Mouse (Mus musculus) hindbrain, embryonic 10.5 days (tissue): ENCODE data around the gene Ccdc169. TPM values are rescaled to one million over a fixed set of nuclear protein-coding genes. Genes with fewer than 3 reads are reported as not detected.

Experiments
- DNase-seq: peaks from one replicate; pipeline ENCODE4 v3.0.0-alpha.2; 2017; ENCODE audit warnings: low spot score
- H3K27ac ChIP-seq: fragments of 300-500 bp; sonication (generic); 2 replicates; pipeline ENCODE4 v1.5.1; 2016; ENCODE audit warnings: mild to moderate bottlenecking, moderate library complexity
- H3K27me3 ChIP-seq: fragments of 300-500 bp; sonication (generic); 2 replicates; pipeline ENCODE4 v1.6.1; 2016; ENCODE audit warnings: mild to moderate bottlenecking; ENCODE audit not compliant: poor library complexity, insufficient read depth, severe bottlenecking
- H3K36me3 ChIP-seq: fragments of 300-500 bp; sonication (generic); 2 replicates; pipeline ENCODE4 v1.6.1; 2016; ENCODE audit warnings: mild to moderate bottlenecking, moderate library complexity
- H3K4me1 ChIP-seq: fragments of 300-500 bp; sonication (generic); replicated peaks from 2 replicates; pipeline ENCODE4 v1.6.1; 2016; ENCODE audit warnings: mild to moderate bottlenecking
- H3K4me3 ChIP-seq: fragments of 300-500 bp; sonication (generic); 2 replicates; pipeline ENCODE4 v1.5.1; 2016; ENCODE audit warnings: mild to moderate bottlenecking, moderate library complexity
- H3K9me3 ChIP-seq: fragments of 300-500 bp; sonication (generic); 2 replicates; pipeline ENCODE4 v1.6.1; 2016; ENCODE audit warnings: mild to moderate bottlenecking, moderate library complexity
- WGBS: fragments of 180-500 bp; shearing (Covaris S2); methylation state at CpG from one replicate; pipeline ENCODE4 v1.1.7; 2016; 5-methylcytosine and 5-hydroxymethylcytosine counted together
- polyA plus RNA-seq: library from polyadenylated mRNA; unstranded; fragments of >200 nt; fragmentation: Nextera tagmentation; extraction: Ambion mirVana; gene quantifications from 2 replicates; pipeline ENCODE4 v1.2.1, GENCODE M21; 2016

Ccdc169 gene
- polyA plus RNA-seq = 0.06 and 0.10 TPM in 2 replicates

DNA sequence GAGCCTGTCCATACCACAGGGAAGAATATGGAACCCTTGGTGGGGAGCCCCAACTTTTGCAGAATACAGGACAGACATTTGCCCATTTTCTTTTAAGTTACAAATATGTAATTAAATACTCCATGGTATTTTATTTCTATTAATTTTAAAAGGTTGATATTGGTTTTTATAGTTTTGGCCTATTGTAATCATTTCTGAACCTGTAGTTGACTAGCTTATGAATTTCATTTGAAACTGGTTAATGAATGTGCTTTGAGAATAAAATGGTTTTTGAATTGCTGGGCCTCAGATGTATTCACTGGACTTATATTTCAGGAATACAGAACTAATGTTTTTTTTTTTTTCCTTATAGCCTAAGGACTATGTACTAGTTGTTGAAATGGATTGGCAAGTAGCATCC, at the start of gene Ccdc169:
TSS of gene Ccdc169 (plus strand) at position 301 of the 400 bp plus-strand sequence.
- H3K27me3 ChIP-seq = no peaks in the 10 kb centered on the region

DNA sequence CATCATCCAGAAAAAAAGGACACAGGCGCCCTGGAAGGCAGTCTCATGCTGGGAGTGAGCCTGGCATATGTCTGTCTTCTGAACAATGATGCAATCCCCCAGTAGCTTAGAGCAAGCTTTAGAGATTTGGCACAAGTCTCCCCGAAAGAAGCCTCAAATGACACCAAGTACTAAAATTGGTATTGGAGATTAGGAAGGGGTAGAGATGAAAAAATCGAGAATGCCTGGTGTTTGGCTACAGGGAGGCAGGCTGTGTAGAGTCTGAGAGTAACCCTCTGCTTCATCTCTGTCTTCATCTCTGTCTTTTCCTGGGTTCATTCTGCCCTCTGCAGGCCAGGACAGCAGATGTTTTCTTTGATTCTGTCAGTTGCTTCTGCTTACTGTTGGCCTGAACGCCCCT, 49.8 kb upstream of the Ccdc169 start:
- Histone ChIP-seq H3K4me3 (no peak overlapping the region), H3K27ac (no peak overlapping the region), H3K4me1 (no peaks in the 10 kb centered on the region), H3K27me3 (no peaks in the 10 kb centered on the region), H3K36me3 (no peaks in the 10 kb centered on the region), H3K9me3 (no peaks in the 10 kb centered on the region)
- WGBS = 72% methylated on average over 4 of the region's 4 CpGs
- DNase-seq = no peak

More for the DNA sequence above, at the start of gene Ccdc169:
- DNase-seq = no peak
- Histone ChIP-seq H3K4me3 (no peak within 1 kb of the TSS), H3K27ac (no peak within 1 kb of the TSS), H3K9me3 (no peaks in the 10 kb centered on the region), H3K4me1 (no peaks in the 10 kb centered on the region), H3K36me3 (peaks cover 70% of the 10 kb centered on the region)

DNA sequence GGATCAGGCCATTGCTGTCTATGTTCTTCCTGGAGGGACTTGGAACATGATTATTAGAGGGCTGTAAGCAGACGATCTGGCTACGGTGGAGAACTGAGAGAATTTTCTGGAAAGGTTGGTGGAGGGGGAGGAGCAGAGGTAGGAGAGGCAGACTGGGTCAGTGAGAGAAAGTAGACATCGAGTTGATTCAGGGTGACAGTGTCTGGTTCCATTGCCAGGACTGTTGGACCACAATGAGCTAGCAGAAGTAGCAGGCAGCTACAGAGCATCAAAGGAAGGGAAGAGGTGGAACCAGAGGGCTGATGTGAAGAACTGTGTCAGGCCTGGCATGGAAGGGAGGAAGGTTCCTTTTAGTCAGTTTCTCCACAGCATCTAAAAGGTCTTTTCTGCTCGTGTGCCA, 48.8 kb upstream of the Ccdc169 start:
- 75% methylated on average over 4 of the region's 4 CpGs for WGBS
- DNase-seq = no peak
- H3K4me1 ChIP-seq = no peaks in the 10 kb centered on the region

DNA sequence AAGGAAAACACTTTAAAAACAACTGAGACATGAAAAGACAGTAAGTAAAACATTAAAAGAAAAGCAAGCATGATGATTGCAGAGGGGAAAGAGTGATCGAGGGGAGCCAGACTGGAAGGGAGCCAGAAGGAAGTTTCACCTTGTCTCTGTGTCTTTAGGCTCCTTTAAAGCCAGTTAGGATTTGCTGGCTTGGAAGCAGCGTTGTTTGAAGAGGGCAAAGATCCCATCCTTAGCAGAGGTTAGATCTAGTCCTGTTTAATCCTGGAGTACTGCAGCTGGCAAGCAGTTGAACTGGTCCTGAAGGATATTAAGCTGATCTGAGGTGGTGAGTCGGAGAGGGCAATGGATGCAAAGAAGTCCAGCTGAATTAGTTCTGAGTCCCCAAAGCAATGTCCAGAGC, 48.3 kb upstream of the Ccdc169 start:
- Histone ChIP-seq H3K4me1 (no peaks in the 10 kb centered on the region), H3K9me3 (no peaks in the 10 kb centered on the region)
- 83% methylated on average over 3 of the region's 3 CpGs for WGBS

More for the DNA sequence above, 48.8 kb upstream of the Ccdc169 start:
- Histone ChIP-seq H3K27ac (no peak overlapping the region), H3K36me3 (no peaks in the 10 kb centered on the region), H3K27me3 (no peaks in the 10 kb centered on the region), H3K9me3 (no peaks in the 10 kb centered on the region), H3K4me3 (no peak overlapping the region)

DNA sequence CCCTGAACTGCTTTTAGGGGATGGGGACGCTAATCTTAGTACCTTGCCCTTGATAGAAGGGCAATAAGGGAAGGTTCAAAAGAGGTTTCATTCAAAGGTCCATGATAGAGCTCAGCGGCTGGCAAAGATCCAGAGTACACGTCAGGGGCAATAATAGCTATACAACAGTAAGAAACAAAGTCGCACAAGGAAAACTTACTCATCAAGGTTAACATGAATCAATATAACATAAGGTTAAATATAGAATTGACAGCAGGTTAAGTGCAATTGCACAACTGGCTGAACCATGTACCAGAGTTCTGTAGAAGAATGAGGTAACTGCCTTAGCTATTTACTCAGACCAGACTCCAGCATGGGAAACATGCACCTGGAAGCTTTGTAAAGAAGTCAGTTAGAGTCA, 47.8 kb upstream of the Ccdc169 start:
- no peaks in the 10 kb centered on the region for H3K27me3 ChIP-seq

More for the DNA sequence above, 48.3 kb upstream of the Ccdc169 start:
- H3K27me3 ChIP-seq = no peaks in the 10 kb centered on the region
- no peaks in the 10 kb centered on the region for H3K36me3 ChIP-seq
- DNase-seq = no peak
- H3K4me3 ChIP-seq = no peak overlapping the region
- no peak overlapping the region for H3K27ac ChIP-seq

DNA sequence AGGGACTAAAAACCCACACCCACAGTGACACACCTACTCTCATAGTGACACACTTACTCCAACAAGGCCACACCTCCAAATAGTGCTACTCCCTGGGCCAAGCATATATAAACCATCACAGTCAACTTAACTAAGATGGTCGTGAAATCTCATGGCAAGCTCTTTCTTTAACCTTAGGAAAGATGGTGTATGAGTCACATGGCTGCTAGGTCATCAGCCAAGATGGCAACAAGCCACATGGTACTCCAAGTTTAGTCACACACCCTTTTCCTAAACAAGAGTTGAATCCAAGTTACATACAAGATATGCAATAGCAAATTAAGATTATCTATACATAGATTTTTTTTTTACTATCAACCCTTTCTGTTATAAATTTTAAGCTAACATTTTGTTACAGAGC, 44.0 kb upstream of the Ccdc169 start:
- H3K9me3 ChIP-seq = no peaks in the 10 kb centered on the region
- peaks cover 26% of the 10 kb centered on the region for H3K4me1 ChIP-seq
- no peaks in the 10 kb centered on the region for H3K27me3 ChIP-seq
- no peak overlapping the region for H3K27ac ChIP-seq
- no peak for DNase-seq
- no peaks in the 10 kb centered on the region for H3K36me3 ChIP-seq
- H3K4me3 ChIP-seq = no peak overlapping the region
- WGBS = 91% methylated on average over 1 of the region's 1 CpGs

More for the DNA sequence above, 47.8 kb upstream of the Ccdc169 start:
- no peaks in the 10 kb centered on the region for H3K4me1 ChIP-seq
- WGBS = 87% methylated on average over 4 of the region's 4 CpGs
- DNase-seq = no peak
- H3K4me3 ChIP-seq = no peak overlapping the region
- H3K27ac ChIP-seq = no peak overlapping the region
- no peaks in the 10 kb centered on the region for H3K36me3 ChIP-seq
- H3K9me3 ChIP-seq = no peaks in the 10 kb centered on the region

DNA sequence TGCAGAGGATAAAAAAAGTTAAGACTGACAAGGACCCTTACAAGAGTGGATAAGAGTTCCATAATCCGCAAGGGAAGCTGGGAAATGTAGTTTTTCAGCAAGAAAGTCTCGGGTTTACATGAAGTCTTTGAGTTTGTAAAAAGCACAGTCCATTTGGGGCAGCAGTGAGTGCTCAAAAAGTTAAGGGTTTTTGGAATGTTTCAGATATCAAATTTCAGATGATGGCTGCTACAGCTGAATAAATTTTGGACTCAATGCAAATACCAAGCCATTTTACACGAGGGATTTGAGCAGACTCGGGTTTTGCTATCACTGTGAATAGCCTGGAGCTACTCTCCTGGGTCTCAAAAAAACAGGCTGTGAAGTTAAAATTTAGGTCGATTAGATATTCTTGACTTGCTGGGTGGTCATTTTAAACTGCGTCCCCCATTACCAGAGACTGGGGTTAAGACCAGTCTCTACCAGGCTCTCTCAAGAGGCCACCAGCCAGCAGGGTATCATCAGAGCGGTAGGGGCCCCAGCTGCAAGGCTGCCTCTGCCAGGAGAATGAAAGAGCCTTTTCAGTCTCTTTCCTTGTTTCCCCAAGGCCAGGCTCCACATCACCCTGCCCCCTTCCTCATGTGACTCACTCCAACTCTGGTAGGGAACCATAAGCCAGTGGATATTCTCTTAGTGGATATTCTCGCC, 41.0 kb upstream of the Ccdc169 start:
- WGBS = 25% methylated on average over 8 of the region's 8 CpGs
- peak overlapping the region; percentile 83 for H3K27ac ChIP-seq
- peaks cover 32% of the 10 kb centered on the region for H3K4me1 ChIP-seq
- no peaks in the 10 kb centered on the region for H3K27me3 ChIP-seq
- no peaks in the 10 kb centered on the region for H3K36me3 ChIP-seq
- peak; percentile 70 for DNase-seq
- H3K9me3 ChIP-seq = no peaks in the 10 kb centered on the region
- peak overlapping the region; percentile 4; the same call in 1 of the 2 replicates for H3K4me3 ChIP-seq

DNA sequence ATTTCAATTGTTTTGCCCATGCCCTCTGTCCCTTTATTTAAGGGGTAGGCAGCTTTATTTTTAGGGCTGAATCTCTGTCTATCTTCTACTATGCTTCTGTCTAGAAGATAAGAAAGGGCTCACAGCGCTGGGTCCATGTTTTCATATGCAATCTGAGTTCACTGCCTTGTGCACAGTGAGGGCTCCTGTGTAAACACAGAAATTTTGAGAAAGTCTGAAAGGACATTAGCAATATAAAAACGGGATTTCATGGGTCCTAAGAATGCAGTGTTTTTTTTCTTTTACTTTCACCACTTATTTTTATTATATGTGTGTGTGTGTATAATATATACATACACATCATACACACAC, 40.5 kb upstream of the Ccdc169 start:
- no peaks in the 10 kb centered on the region for H3K36me3 ChIP-seq
- no peaks in the 10 kb centered on the region for H3K27me3 ChIP-seq
- H3K9me3 ChIP-seq = no peaks in the 10 kb centered on the region
- peak overlapping the region; percentile 83 for H3K27ac ChIP-seq
- 75% methylated on average over 2 of the region's 2 CpGs for WGBS
- no peak overlapping the region for H3K4me3 ChIP-seq
- H3K4me1 ChIP-seq = peaks cover 32% of the 10 kb centered on the region
- DNase-seq = no peak

DNA sequence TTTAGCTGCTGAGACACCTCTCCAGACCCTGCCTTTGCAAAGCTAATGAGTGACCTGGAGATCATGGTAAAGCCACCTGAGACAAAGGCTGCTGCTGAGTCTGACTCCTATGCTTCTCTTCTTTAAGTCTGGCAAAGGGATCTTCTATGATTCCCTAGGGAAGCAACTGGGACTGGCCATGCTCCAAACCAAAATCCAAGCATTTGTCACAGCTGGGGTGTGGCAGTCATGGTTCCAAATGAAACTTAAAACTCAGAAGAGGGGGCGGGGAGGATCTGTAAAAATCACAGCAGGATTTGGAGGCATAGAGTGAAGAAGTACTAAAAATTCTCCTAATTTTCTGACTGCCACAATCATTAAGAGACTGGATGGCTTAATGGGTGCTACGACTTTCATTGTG, 40.0 kb upstream of the Ccdc169 start:
- 78% methylated on average over 2 of the region's 2 CpGs for WGBS
- no peaks in the 10 kb centered on the region for H3K27me3 ChIP-seq
- no peaks in the 10 kb centered on the region for H3K36me3 ChIP-seq
- H3K27ac ChIP-seq = peak overlapping the region; percentile 83
- no peak for DNase-seq
- no peak overlapping the region for H3K4me3 ChIP-seq
- peaks cover 32% of the 10 kb centered on the region for H3K4me1 ChIP-seq
- no peaks in the 10 kb centered on the region for H3K9me3 ChIP-seq

DNA sequence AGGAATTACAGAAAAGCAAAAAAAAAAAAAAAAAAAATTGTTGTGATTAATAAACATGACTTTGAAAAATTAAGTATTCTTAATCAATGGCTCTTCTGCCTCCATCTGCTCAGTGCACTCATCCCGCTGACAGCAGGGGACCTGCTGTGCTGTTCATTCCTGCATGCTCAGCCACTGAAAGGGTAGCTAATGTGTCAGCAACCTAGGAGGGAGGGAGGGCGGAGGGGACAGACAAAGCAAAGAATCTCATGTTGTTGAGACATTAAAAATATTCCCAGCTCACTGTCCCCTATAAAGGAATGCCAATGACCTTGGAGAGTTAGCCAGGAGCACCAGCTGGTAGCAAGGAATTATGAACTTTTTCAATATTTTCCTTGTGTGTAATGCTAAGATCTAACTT, 39.1 kb upstream of the Ccdc169 start:
- H3K9me3 ChIP-seq = no peaks in the 10 kb centered on the region
- peaks cover 32% of the 10 kb centered on the region for H3K4me1 ChIP-seq
- WGBS = 26% methylated on average over 2 of the region's 2 CpGs
- H3K27ac ChIP-seq = 0 out of 2 replicates have a peak overlapping the region, but pooled peaks have one; percentile 45
- peak; percentile 35 for DNase-seq
- no peaks in the 10 kb centered on the region for H3K36me3 ChIP-seq
- H3K4me3 ChIP-seq = no peak overlapping the region
- H3K27me3 ChIP-seq = no peaks in the 10 kb centered on the region

DNA sequence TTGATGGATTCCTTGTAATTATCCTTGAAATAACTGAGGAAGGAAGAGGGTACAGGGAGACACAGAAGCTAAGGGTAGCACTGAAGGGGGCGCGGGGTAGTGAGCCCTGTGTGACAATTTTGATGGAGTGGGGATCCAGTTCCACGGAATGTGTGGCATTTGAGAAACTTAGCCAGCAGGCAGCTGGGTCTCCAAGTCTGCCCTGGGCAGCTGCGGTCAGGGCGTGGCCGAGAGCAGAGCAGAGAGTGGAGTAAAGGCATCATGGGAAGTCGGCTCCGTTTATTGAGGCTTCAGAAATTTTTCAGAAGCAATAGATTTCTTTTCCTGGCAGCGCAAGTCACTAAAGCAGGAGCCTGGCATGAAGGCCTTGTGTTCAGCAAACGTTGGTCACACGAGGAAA, 38.1 kb upstream of the Ccdc169 start:
- 83% methylated on average over 11 of the region's 11 CpGs for WGBS
- peak overlapping the region; percentile 51; the same call in 1 of the 2 replicates for H3K27ac ChIP-seq
- H3K4me1 ChIP-seq = peaks cover 32% of the 10 kb centered on the region

DNA sequence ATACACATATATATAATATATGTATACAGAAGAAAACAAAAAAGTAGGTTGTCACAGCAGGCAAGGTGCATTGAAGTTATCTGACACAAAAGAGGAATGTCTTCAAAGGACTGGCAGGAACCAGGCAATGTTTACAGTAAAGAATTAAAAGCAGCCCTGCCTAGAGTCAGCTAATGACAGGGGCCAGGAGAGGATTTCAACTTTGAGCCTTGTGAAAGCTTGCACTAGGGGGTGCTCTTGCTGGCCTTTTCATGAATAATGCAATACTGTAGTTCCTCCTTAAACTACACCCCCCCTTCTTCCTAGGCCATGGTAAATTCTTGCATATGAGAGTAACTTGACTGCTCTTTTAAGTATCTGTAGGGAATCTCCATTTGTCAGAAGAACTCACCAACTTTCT, 36.0 kb upstream of the Ccdc169 start:
- Histone ChIP-seq H3K27ac (no peak overlapping the region), H3K36me3 (no peaks in the 10 kb centered on the region), H3K27me3 (no peaks in the 10 kb centered on the region), H3K4me3 (no peak overlapping the region), H3K4me1 (peaks cover 27% of the 10 kb centered on the region), H3K9me3 (no peaks in the 10 kb centered on the region)
- DNase-seq = no peak

More for the DNA sequence above, 38.1 kb upstream of the Ccdc169 start:
- Histone ChIP-seq H3K9me3 (no peaks in the 10 kb centered on the region), H3K4me3 (no peak overlapping the region), H3K27me3 (no peaks in the 10 kb centered on the region), H3K36me3 (no peaks in the 10 kb centered on the region)
- no peak for DNase-seq

DNA sequence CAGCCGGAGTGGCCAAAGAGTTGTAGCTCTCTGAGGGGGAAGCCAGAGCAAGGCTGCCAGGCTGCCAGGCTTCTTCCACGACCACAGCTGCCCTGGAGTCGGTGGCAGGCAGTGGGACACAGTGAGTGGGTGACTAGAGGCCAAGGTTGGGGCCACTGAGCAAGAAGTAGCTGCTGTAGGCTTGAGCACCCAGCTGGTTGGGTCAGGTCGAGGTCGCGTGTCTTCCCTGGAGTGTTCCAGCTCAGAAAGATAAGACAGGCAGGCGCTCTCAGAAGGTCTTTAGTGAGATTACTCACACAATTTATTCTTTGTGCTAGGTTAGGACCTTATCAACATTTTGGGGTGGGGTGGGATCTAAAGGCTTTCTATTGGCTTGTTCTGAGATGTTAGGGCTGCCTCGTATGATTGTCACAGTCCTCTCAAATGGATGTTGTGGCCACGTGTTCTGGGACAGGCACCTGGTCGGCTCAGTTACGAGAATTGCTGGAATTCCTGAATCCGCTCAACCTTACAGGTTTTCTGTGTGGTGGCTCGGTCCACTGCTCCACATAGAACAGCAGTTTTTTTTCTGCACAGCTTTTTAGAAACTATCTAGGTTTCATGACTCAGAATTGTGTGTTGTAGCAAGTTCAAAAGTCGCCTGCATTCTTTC, 31.6 kb upstream of the Ccdc169 start:
- no peak overlapping the region for H3K4me3 ChIP-seq
- WGBS = 82% methylated on average over 14 of the region's 14 CpGs
- H3K9me3 ChIP-seq = no peaks in the 10 kb centered on the region
- H3K4me1 ChIP-seq = no peaks in the 10 kb centered on the region
- H3K27me3 ChIP-seq = no peaks in the 10 kb centered on the region
- no peaks in the 10 kb centered on the region for H3K36me3 ChIP-seq
- DNase-seq = no peak
- no peak overlapping the region for H3K27ac ChIP-seq
